Mouse (Mus musculus): ENCODE data around the gene Trpm8. TPM values are rescaled to one million over a fixed set of nuclear protein-coding genes. Genes with fewer than 3 reads are reported as not detected.

Trpm8 gene
- polyA plus RNA-seq, 1 experiment from 2014 or later: not detected

- peaks cover 2% of the 10 kb centered on the region; the same call in 1 of the 2 replicates for H3K4me1 ChIP-seq
- no peak overlapping the region for H3K27ac ChIP-seq
- no peak for ATAC-seq (replicated peaks; ENCODE audit: low FRiP score)
- H3K27me3 ChIP-seq: no peaks in the 10 kb centered on the region
- no peak overlapping the region for H3K4me3 ChIP-seq (replicated peaks)
- no peaks in the 10 kb centered on the region for H3K9me3 ChIP-seq (replicated peaks)
- 81% methylated on average over 5 of the region's 5 CpGs for WGBS
- H3K4me2 ChIP-seq: no peak overlapping the region
- H3K36me3 ChIP-seq: no peaks in the 10 kb centered on the region
- no peak overlapping the region for H3K9ac ChIP-seq
These were observed 134.6 kb downstream of the Trpm8 start for GRCm38 (mm10) chr1:88412013-88412412.

- Histone ChIP-seq H3K36me3 (no peaks in the 10 kb centered on the region), H3K27ac (no peak overlapping the region), H3K9me3 (replicated peaks) (no peaks in the 10 kb centered on the region), H3K4me1 (no peaks in the 10 kb centered on the region), H3K27me3 (no peaks in the 10 kb centered on the region), H3K9ac (no peak overlapping the region), H3K4me2 (no peak overlapping the region), H3K4me3 (replicated peaks) (no peak overlapping the region)
- 70% methylated on average over 2 of the region's 2 CpGs for WGBS
- ATAC-seq (replicated peaks; ENCODE audit: low FRiP score): no peak
These were observed 141.5 kb downstream of the Trpm8 start for GRCm38 (mm10) chr1:88418943-88419342.

- H3K9me3 ChIP-seq (replicated peaks): no peaks in the 10 kb centered on the region
- 0 out of 2 replicates have a peak, but pooled peaks cover 2% of the 10 kb centered on the region for H3K4me1 ChIP-seq
- no peaks in the 10 kb centered on the region for H3K36me3 ChIP-seq
- no peak overlapping the region for H3K4me3 ChIP-seq (replicated peaks)
- no peak for ATAC-seq (replicated peaks; ENCODE audit: low FRiP score)
- no peak overlapping the region for H3K9ac ChIP-seq
- WGBS: 82% methylated on average over 10 of the region's 10 CpGs
- H3K4me2 ChIP-seq: no peak overlapping the region
- H3K27ac ChIP-seq: no peak overlapping the region
- no peaks in the 10 kb centered on the region for H3K27me3 ChIP-seq
These were observed 144.6 kb downstream of the Trpm8 start for GRCm38 (mm10) chr1:88422045-88422444.

GRCm38 (mm10) chr1:88422846-88423395 lies 145.5 kb downstream of the Trpm8 start:
- Histone ChIP-seq H3K27ac (no peak overlapping the region), H3K9me3 (replicated peaks) (no peaks in the 10 kb centered on the region), H3K27me3 (no peaks in the 10 kb centered on the region), H3K4me2 (no peak overlapping the region), H3K9ac (no peak overlapping the region), H3K4me1 (0 out of 2 replicates have a peak, but pooled peaks cover 2% of the 10 kb centered on the region), H3K4me3 (replicated peaks) (no peak overlapping the region), H3K36me3 (no peaks in the 10 kb centered on the region)
- 61% methylated on average over 7 of the region's 7 CpGs for WGBS
- ATAC-seq (replicated peaks; ENCODE audit: low FRiP score): no peak

DNA sequence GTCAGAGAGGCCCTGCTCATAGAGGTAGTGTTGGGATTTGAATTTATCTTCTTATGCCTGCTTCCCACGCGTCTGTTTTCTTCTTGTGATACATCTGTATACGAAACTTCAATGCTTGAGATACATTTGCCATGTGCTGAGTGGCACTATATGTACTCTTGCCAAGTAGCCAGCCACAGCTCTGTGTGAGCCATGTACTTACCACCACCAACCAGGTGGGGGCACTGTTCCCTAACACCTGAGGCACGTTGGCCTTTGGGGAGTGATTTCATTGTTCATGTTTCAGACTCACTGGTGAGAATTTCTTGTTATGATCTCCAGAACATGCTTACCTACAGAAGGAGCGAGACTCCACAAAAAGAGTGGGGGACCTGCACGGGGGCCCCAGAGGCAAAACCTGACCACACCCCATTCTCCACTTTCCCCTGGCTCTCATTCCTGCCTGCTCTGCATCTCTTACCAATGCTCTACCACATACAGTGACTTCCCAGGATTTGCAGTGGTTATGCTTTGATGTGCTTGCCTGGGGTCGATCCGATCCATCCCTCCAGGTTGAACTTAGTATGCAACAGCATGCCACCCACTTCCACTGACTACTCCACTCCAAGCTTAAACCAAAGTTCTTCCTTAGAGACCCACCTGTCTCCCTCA lies 147.3 kb downstream of the Trpm8 start:
- WGBS: 29% methylated on average over 8 of the region's 8 CpGs
- H3K9me3 ChIP-seq (replicated peaks): no peaks in the 10 kb centered on the region
- H3K9ac ChIP-seq: no peak overlapping the region
- ATAC-seq (replicated peaks; ENCODE audit: low FRiP score): no peak; the same call in 1 of the 2 replicates
- H3K4me1 ChIP-seq: 0 out of 2 replicates have a peak, but pooled peaks cover 5% of the 10 kb centered on the region
- H3K4me2 ChIP-seq: no peak overlapping the region
- no peaks in the 10 kb centered on the region for H3K36me3 ChIP-seq
- no peaks in the 10 kb centered on the region for H3K27me3 ChIP-seq
- H3K27ac ChIP-seq: no peak overlapping the region
- no peak overlapping the region for H3K4me3 ChIP-seq (replicated peaks)

- 0 out of 2 replicates have a peak, but pooled peaks cover 5% of the 10 kb centered on the region for H3K4me1 ChIP-seq
- no peak overlapping the region for H3K9ac ChIP-seq
- H3K27ac ChIP-seq: no peak overlapping the region
- H3K36me3 ChIP-seq: no peaks in the 10 kb centered on the region
- H3K4me3 ChIP-seq (replicated peaks): no peak overlapping the region
- 66% methylated on average over 11 of the region's 11 CpGs for WGBS
- no peak for ATAC-seq (replicated peaks; ENCODE audit: low FRiP score)
- H3K9me3 ChIP-seq (replicated peaks): no peaks in the 10 kb centered on the region
- H3K4me2 ChIP-seq: no peak overlapping the region
- no peaks in the 10 kb centered on the region for H3K27me3 ChIP-seq
These were observed 150.7 kb downstream of the Trpm8 start for GRCm38 (mm10) chr1:88427987-88428741.

GRCm38 (mm10) chr1:88429413-88429812 lies 152.0 kb downstream of the Trpm8 start:
- 0 out of 2 replicates have a peak, but pooled peaks cover 5% of the 10 kb centered on the region for H3K4me1 ChIP-seq
- no peak overlapping the region for H3K27ac ChIP-seq
- no peak overlapping the region for H3K4me2 ChIP-seq
- no peaks in the 10 kb centered on the region for H3K27me3 ChIP-seq
- H3K36me3 ChIP-seq: no peaks in the 10 kb centered on the region
- no peaks in the 10 kb centered on the region for H3K9me3 ChIP-seq (replicated peaks)
- H3K9ac ChIP-seq: no peak overlapping the region
- 22% methylated on average over 1 of the region's 1 CpGs for WGBS
- H3K4me3 ChIP-seq (replicated peaks): no peak overlapping the region
- no peak for ATAC-seq (replicated peaks; ENCODE audit: low FRiP score)

GRCm38 (mm10) chr1:88431262-88431661 lies 153.8 kb downstream of the Trpm8 start:
- H3K27ac ChIP-seq: no peak overlapping the region
- no peaks in the 10 kb centered on the region for H3K36me3 ChIP-seq
- H3K9me3 ChIP-seq (replicated peaks): no peaks in the 10 kb centered on the region
- ATAC-seq (replicated peaks; ENCODE audit: low FRiP score): no peak
- no peaks in the 10 kb centered on the region for H3K27me3 ChIP-seq
- H3K9ac ChIP-seq: no peak overlapping the region
- no peak overlapping the region for H3K4me2 ChIP-seq
- H3K4me1 ChIP-seq: 0 out of 2 replicates have a peak, but pooled peaks cover 3% of the 10 kb centered on the region
- no peak overlapping the region for H3K4me3 ChIP-seq (replicated peaks)
- WGBS: 82% methylated on average over 4 of the region's 4 CpGs

DNA sequence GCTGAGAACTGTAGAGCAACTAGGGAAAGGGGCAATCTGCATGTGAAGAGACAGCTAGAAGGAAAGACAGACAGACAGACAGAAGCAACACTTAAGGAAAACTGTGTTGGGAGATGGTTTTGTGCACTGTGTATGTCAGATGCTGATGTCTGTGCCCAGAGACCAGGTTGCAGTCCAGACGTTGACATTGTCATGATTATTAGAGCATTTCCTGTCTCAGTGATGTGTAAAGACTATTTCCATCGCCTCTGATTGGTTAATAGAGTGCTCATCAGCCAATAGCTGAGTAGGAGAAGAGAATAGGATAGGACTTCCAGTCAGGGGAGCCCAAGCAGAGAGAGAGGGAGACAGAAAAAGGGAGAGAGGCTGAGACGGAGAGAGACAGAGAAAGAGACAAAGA lies 155.1 kb downstream of the Trpm8 start:
- 0 out of 2 replicates have a peak, but pooled peaks cover 3% of the 10 kb centered on the region for H3K4me1 ChIP-seq
- H3K27ac ChIP-seq: no peak overlapping the region
- no peaks in the 10 kb centered on the region for H3K9me3 ChIP-seq (replicated peaks)
- no peaks in the 10 kb centered on the region for H3K27me3 ChIP-seq
- H3K4me2 ChIP-seq: no peak overlapping the region
- H3K9ac ChIP-seq: no peak overlapping the region
- no peaks in the 10 kb centered on the region for H3K36me3 ChIP-seq
- no peak overlapping the region for H3K4me3 ChIP-seq (replicated peaks)
- WGBS: 42% methylated on average over 3 of the region's 3 CpGs
- no peak for ATAC-seq (replicated peaks; ENCODE audit: low FRiP score)

DNA sequence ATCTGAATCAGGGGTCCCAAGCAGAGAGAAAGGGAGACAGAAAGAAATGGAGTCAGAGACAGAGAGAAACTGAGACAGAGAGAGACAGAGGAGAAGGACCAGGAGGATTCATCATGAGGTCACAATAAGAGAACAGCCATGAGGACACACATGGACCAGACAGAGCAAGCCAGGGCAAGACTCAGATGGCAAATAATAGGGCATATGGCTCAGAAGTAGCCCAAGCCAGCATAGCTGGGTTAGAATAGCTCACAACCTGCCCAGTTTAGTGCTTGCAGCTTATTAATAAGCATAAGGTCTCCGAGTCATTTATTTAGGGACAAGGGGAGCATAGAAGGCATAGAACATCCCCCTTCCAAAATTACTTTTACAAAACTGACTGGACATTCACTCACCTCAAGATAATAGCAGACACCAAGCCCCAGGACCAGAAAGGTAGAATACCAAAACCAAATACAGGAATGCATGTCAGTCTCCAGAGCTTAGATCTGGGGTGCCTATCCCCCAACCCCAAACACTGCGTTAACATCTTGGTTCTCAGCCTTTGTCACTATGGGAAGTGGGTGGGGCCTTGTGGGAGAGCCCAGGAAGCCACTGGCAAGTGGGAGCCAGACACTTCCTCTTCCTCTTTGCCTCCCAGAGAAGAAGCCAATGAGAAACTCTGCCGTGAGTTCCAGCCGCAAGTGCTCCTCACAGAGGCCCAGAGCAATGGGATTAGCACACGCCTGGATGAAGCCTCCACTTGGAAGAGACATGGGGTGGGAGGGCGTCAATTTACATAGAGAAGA lies 155.8 kb downstream of the Trpm8 start:
- ATAC-seq (replicated peaks; ENCODE audit: low FRiP score): no peak
- H3K36me3 ChIP-seq: no peaks in the 10 kb centered on the region
- 82% methylated on average over 6 of the region's 6 CpGs for WGBS

GRCm38 (mm10) chr1:88434057-88434456 lies 156.6 kb downstream of the Trpm8 start:
- no peak for ATAC-seq (replicated peaks; ENCODE audit: low FRiP score)
- 78% methylated on average over 4 of the region's 4 CpGs for WGBS
- H3K27ac ChIP-seq: no peak overlapping the region
- no peaks in the 10 kb centered on the region for H3K36me3 ChIP-seq
- 0 out of 2 replicates have a peak, but pooled peaks cover 3% of the 10 kb centered on the region for H3K4me1 ChIP-seq
- no peaks in the 10 kb centered on the region for H3K9me3 ChIP-seq (replicated peaks)
- no peak overlapping the region for H3K4me3 ChIP-seq (replicated peaks)
- no peaks in the 10 kb centered on the region for H3K27me3 ChIP-seq
- H3K4me2 ChIP-seq: no peak overlapping the region
- no peak overlapping the region for H3K9ac ChIP-seq

More for the DNA sequence above, 155.8 kb downstream of the Trpm8 start:
- Histone ChIP-seq H3K9me3 (replicated peaks) (no peaks in the 10 kb centered on the region), H3K4me2 (no peak overlapping the region), H3K9ac (no peak overlapping the region), H3K4me1 (0 out of 2 replicates have a peak, but pooled peaks cover 3% of the 10 kb centered on the region), H3K27me3 (no peaks in the 10 kb centered on the region), H3K4me3 (replicated peaks) (no peak overlapping the region), H3K27ac (no peak overlapping the region)

Data from kidney, embryonic 15.5 days (tissue).